Mouse (Mus musculus) stomach, postnatal 0 days (tissue): ENCODE measurements around the gene Cend1. TPM values are rescaled to one million over a fixed set of nuclear protein-coding genes. Genes with fewer than 3 reads are reported as not detected.

Source experiments
- ATAC-seq: fragments of 200-750 bp; cut with Nextera tagmentation; 2 replicates; pipeline ENCODE4 v1.8.0; 2017; ENCODE audit not compliant: low FRiP score, low TSS enrichment
- DNase-seq: peaks from one replicate; pipeline ENCODE4 v3.0.0-alpha.2; 2016; ENCODE audit warnings: low spot score
- H3K27ac ChIP-seq: fragments of 300-500 bp; sonication (generic); replicated peaks from 2 replicates; pipeline ENCODE4 v1.5.1; 2014; ENCODE audit warnings: mild to moderate bottlenecking, control low read depth
- H3K27me3 ChIP-seq: fragments of 300-500 bp; sonication (generic); 2 replicates; pipeline ENCODE4 v1.6.1; 2014; ENCODE audit warnings: low read length; ENCODE audit not compliant: control insufficient read depth, insufficient read depth
- H3K36me3 ChIP-seq: fragments of 300-500 bp; sonication (generic); 2 replicates; pipeline ENCODE4 v1.6.1; 2014; ENCODE audit warnings: low read length, mixed read lengths; ENCODE audit not compliant: control insufficient read depth, insufficient read depth
- H3K4me1 ChIP-seq: fragments of 300-500 bp; sonication (generic); replicated peaks from 2 replicates; pipeline ENCODE4 v1.6.1; 2014; ENCODE audit warnings: antibody characterized with exemption; ENCODE audit not compliant: control insufficient read depth, insufficient read depth
- H3K4me2 ChIP-seq: fragments of 300-500 bp; sonication (generic); replicated peaks from 2 replicates; pipeline ENCODE4 v1.6.1; 2014; ENCODE audit warnings: low read depth, mild to moderate bottlenecking, control low read depth, moderate library complexity
- H3K4me3 ChIP-seq: fragments of 300-500 bp; sonication (generic); 2 replicates; pipeline ENCODE4 v1.5.1; 2014; ENCODE audit warnings: low read depth, low read length, control low read depth
- H3K9ac ChIP-seq: fragments of 300-500 bp; sonication (generic); 2 replicates; pipeline ENCODE4 v1.6.1; 2014; ENCODE audit warnings: mild to moderate bottlenecking, low read length, control low read depth, mixed read lengths
- H3K9me3 ChIP-seq: fragments of 300-500 bp; sonication (generic); 2 replicates; pipeline ENCODE4 v1.6.1; 2016; ENCODE audit warnings: low read length; ENCODE audit not compliant: control insufficient read depth
- CTCF ChIP-seq: IDR thresholded peaks from 2 replicates; pipeline ENCODE4 v1.5.1; 2016; ENCODE audit warnings: antibody characterized with exemption, low read depth, mild to moderate bottlenecking, moderate library complexity
- EP300 ChIP-seq: optimal IDR thresholded peaks from 2 replicates; pipeline ENCODE3; 2016; ENCODE audit warnings: antibody characterized with exemption
- WGBS: fragments of 180-500 bp; shearing (Covaris S2); extraction: QIAGEN DNeasy Blood & Tissue Kit; methylation state at CpG from one replicate; pipeline ENCODE4 v1.1.7; 2014; 5-methylcytosine and 5-hydroxymethylcytosine counted together
- polyA plus RNA-seq: library from polyadenylated mRNA; unstranded; fragments of >200 nt; fragmentation: Nextera tagmentation; extraction: Ambion mirVana; gene quantifications from 2 replicates; pipeline ENCODE4 v1.2.1, GENCODE M21; 2015

Gene Cend1
- polyA plus RNA-seq, 1 experiment from 2014 or later, result 2.0 TPM

GRCm38 (mm10) chr7:141470637-141470944, 41.3 kb upstream of the Cend1 start:
- 93% methylated on average over 10 of the region's 10 CpGs for WGBS
- Histone ChIP-seq H3K9me3 (no peaks in the 10 kb centered on the region), H3K4me1 (peaks cover 19% of the 10 kb centered on the region), H3K9ac (no peak overlapping the region), H3K27ac (no peak overlapping the region), H3K4me3 (no peak overlapping the region), H3K36me3 (peaks cover 19% of the 10 kb centered on the region), H3K4me2 (no peak overlapping the region), H3K27me3 (no peaks in the 10 kb centered on the region)
- ATAC-seq (no peak), DNase-seq (no peak)
- TF ChIP-seq EP300, result no peak
- no peak for TF ChIP-seq CTCF

GRCm38 (mm10) chr7:141469901-141470636, 40.8 kb upstream of the Cend1 start:
- ATAC-seq (no peak), DNase-seq (no peak)
- Histone ChIP-seq H3K4me2 (no peak overlapping the region), H3K36me3 (peaks cover 19% of the 10 kb centered on the region), H3K9me3 (no peaks in the 10 kb centered on the region), H3K9ac (no peak overlapping the region), H3K27ac (no peak overlapping the region), H3K27me3 (no peaks in the 10 kb centered on the region), H3K4me3 (no peak overlapping the region), H3K4me1 (peaks cover 21% of the 10 kb centered on the region)
- WGBS, result 90% methylated on average over 18 of the region's 18 CpGs
- no peak for TF ChIP-seq EP300
- no peak for TF ChIP-seq CTCF

GRCm38 (mm10) chr7:141469352-141469751, 40.1 kb upstream of the Cend1 start:
- H3K4me3 ChIP-seq, result peak overlapping the region; percentile 72; the same call in 1 of the 2 replicates
- H3K9ac ChIP-seq, result peak overlapping the region; percentile 86; the same call in 1 of the 2 replicates
- peak overlapping the region; percentile 82 for H3K4me2 ChIP-seq
- TF ChIP-seq CTCF (no peak), EP300 (no peak)
- H3K36me3 ChIP-seq, result peaks cover 19% of the 10 kb centered on the region
- H3K27ac ChIP-seq, result peak overlapping the region; percentile 94
- no peaks in the 10 kb centered on the region for H3K9me3 ChIP-seq
- 78% methylated on average over 6 of the region's 6 CpGs for WGBS
- H3K4me1 ChIP-seq, result peaks cover 21% of the 10 kb centered on the region
- no peak for ATAC-seq
- no peak for DNase-seq
- 0 out of 2 replicates have a peak, but pooled peaks cover 2% of the 10 kb centered on the region for H3K27me3 ChIP-seq

GRCm38 (mm10) chr7:141468522-141469211, 39.4 kb upstream of the Cend1 start:
- DNase-seq (peak; percentile 65), ATAC-seq (peak; percentile 57)
- Histone ChIP-seq H3K36me3 (peaks cover 19% of the 10 kb centered on the region), H3K27me3 (0 out of 2 replicates have a peak, but pooled peaks cover 2% of the 10 kb centered on the region), H3K4me1 (peaks cover 18% of the 10 kb centered on the region), H3K9me3 (no peaks in the 10 kb centered on the region), H3K9ac (peak overlapping the region; percentile 86), H3K27ac (peak overlapping the region; percentile 94), H3K4me2 (peak overlapping the region; percentile 82), H3K4me3 (peak overlapping the region; percentile 72)
- 3% methylated on average over 8 of the region's 8 CpGs for WGBS
- TF ChIP-seq CTCF, result peak; percentile 73
- no peak for TF ChIP-seq EP300

- H3K27me3 ChIP-seq, result 0 out of 2 replicates have a peak, but pooled peaks cover 2% of the 10 kb centered on the region
- H3K27ac ChIP-seq, result peak overlapping the region; percentile 94
- ATAC-seq (no peak), DNase-seq (no peak)
- H3K4me1 ChIP-seq, result peaks cover 18% of the 10 kb centered on the region
- WGBS, result 11% methylated on average over 5 of the region's 5 CpGs
- TF ChIP-seq EP300 (no peak), CTCF (no peak)
- peak overlapping the region; percentile 72 for H3K4me3 ChIP-seq
- H3K9ac ChIP-seq, result peak overlapping the region; percentile 86
- peak overlapping the region; percentile 82 for H3K4me2 ChIP-seq
- no peaks in the 10 kb centered on the region for H3K9me3 ChIP-seq
- H3K36me3 ChIP-seq, result peaks cover 19% of the 10 kb centered on the region
Measured at GRCm38 (mm10) chr7:141468164-141468521, 38.9 kb upstream of the Cend1 start.
